Mouse (Mus musculus) heart, adult 2 months (tissue): ENCODE data around the gene Gm10256. TPM values are rescaled to one million over a fixed set of nuclear protein-coding genes. Genes with fewer than 3 reads are reported as not detected.
"Not testable (repeated sequence)": the region's sequence is repeated elsewhere in the genome, so short reads cannot be mapped to it uniquely, and the experiment has no call there.

Experiments
- DNase-seq, 2 experiments: peaks; one replicate each; pipeline ENCODE4 v3.0.0; 2021
- H3K27ac ChIP-seq: fragments of 200-600 bp; 2 replicates; pipeline ENCODE4 v1.8.1; 2022
- H3K27me3 ChIP-seq: fragments of 200-500 bp; 2 replicates; pipeline ENCODE4 v1.6.1; 2012; ENCODE audit warnings: mild to moderate bottlenecking, low read length, inconsistent platforms, mixed read lengths; ENCODE audit not compliant: control insufficient read depth, insufficient read depth
- H3K36me3 ChIP-seq: fragments of 200-500 bp; 2 replicates; pipeline ENCODE4 v1.6.1; 2012; ENCODE audit warnings: low read length, inconsistent platforms; ENCODE audit not compliant: control insufficient read depth, insufficient read depth
- H3K4me1 ChIP-seq: fragments of 200-500 bp; 2 replicates; pipeline ENCODE4 v1.6.1; 2011; ENCODE audit warnings: low read length; ENCODE audit not compliant: control insufficient read depth, insufficient read depth
- H3K4me3 ChIP-seq: fragments of 200-600 bp; 2 replicates; pipeline ENCODE4 v1.8.1; 2022
- H3K79me2 ChIP-seq: fragments of 200-500 bp; replicated peaks from 2 replicates; pipeline ENCODE4 v1.6.1; 2012; ENCODE audit warnings: mild to moderate bottlenecking, inconsistent platforms, low read length, moderate library complexity, mixed read lengths; ENCODE audit not compliant: control insufficient read depth, insufficient read depth
- H3K9ac ChIP-seq: fragments of 200-500 bp; 2 replicates; pipeline ENCODE4 v1.6.1; 2012; ENCODE audit warnings: low read depth, mild to moderate bottlenecking, control low read depth, inconsistent platforms, low read length, mixed read lengths
- WGBS: fragments of 180-500 bp; shearing (Covaris S2); methylation state at CpG from one replicate; pipeline ENCODE4 v1.1.7; 2018; 5-methylcytosine and 5-hydroxymethylcytosine counted together
- intact Hi-C: fragments of 180-260 bp; cut with DNase I; formaldehyde crosslinking; loops from one replicate; pipeline ENCODE4 v1.15.1; 2025
- long read RNA-seq: library from polyadenylated mRNA; stranded (forward); transcript quantifications from one replicate; pipeline ENCODE4 v2.0.0, GENCODE M21; 2021
- polyA plus RNA-seq: library from polyadenylated mRNA; depleted of rRNA; stranded (reverse); fragments of >200 nt; gene quantifications from 2 replicates; pipeline ENCODE4 v1.2.3, GENCODE M21; 2012; rRNA removed
- total RNA-seq, 2 experiments: library from RNA; stranded (reverse); gene quantifications; 2 replicates each; pipeline ENCODE4 v1.2.3; 2021

Gene Gm10256
- total RNA-seq (not detected), polyA plus RNA-seq (not detected in 2 replicates)
- long read RNA-seq: 0 reads

- H3K4me3 ChIP-seq, H3K27ac ChIP-seq, H3K4me1 ChIP-seq, DNase-seq, intact Hi-C loops, H3K9ac ChIP-seq, H3K36me3 ChIP-seq, H3K27me3 ChIP-seq, H3K79me2 ChIP-seq: not testable (repeated sequence)
- no CpG with 5 or more reads among the region's 9 CpGs for WGBS
Measured at GRCm38 (mm10) chrY:2830380-2830779, at the start of gene Gm10256, which contains the start of gene Rbmy. Gene Gm10256 (plus strand): TSS chrY:2830699. Gene Rbmy (plus strand): TSS chrY:2830680.

GRCm38 (mm10) chrY:2796105-2796504, 34.4 kb upstream of the Gm10256 start, which contains the start of gene Gm4064:
Gene Gm4064 (minus strand): TSS chrY:2796205.
- no CpG with 5 or more reads among the region's 8 CpGs for WGBS
- H3K4me1 ChIP-seq, H3K9ac ChIP-seq, H3K36me3 ChIP-seq, H3K27ac ChIP-seq, intact Hi-C loops, H3K79me2 ChIP-seq, H3K27me3 ChIP-seq, DNase-seq, H3K4me3 ChIP-seq: not testable (repeated sequence)

GRCm38 (mm10) chrY:2900689-2901088, 70.2 kb downstream of the Gm10256 start, which contains the start of gene Gm10352:
Gene Gm10352 (plus strand): TSS chrY:2900989.
- H3K4me3 ChIP-seq, H3K9ac ChIP-seq, H3K36me3 ChIP-seq, DNase-seq, H3K4me1 ChIP-seq, H3K27ac ChIP-seq, intact Hi-C loops, H3K27me3 ChIP-seq, H3K79me2 ChIP-seq: not testable (repeated sequence)
- no CpG with 5 or more reads among the region's 9 CpGs for WGBS

Other genes starting within 250 kb of the Gm10256 start
- gene H2al2c, start 231.6 kb upstream of the Gm10256 start, total RNA-seq: not detected
- not detected in 2 replicates for gene H2al2c, start 231.6 kb upstream of the Gm10256 start, polyA plus RNA-seq
- not detected for gene Sry, start 167.0 kb upstream of the Gm10256 start, total RNA-seq
- gene Sry, start 167.0 kb upstream of the Gm10256 start, polyA plus RNA-seq: not detected in 2 replicates
- not detected for gene H2al2b, start 110.0 kb upstream of the Gm10256 start, total RNA-seq
- not detected in 2 replicates for gene H2al2b, start 110.0 kb upstream of the Gm10256 start, polyA plus RNA-seq
- not detected for gene Gm4064, start 34.5 kb upstream of the Gm10256 start, total RNA-seq
- gene Gm4064, start 34.5 kb upstream of the Gm10256 start, polyA plus RNA-seq: not detected in 2 replicates
- gene Rbmy, start within 50 bp of the Gm10256 start, total RNA-seq: not detected
- not detected in 2 replicates for gene Rbmy, start within 50 bp of the Gm10256 start, polyA plus RNA-seq
- not detected for gene Gm10352, start 70.3 kb downstream of the Gm10256 start, total RNA-seq
- not detected in 2 replicates for gene Gm10352, start 70.3 kb downstream of the Gm10256 start, polyA plus RNA-seq
- gene Gm29289, start 101.9 kb downstream of the Gm10256 start, total RNA-seq: not detected
- gene Gm29289, start 101.9 kb downstream of the Gm10256 start, polyA plus RNA-seq: not detected in 2 replicates